Mouse (Mus musculus): Measurements from ENCODE around the gene Borcs6. TPM values are rescaled to one million over a fixed set of nuclear protein-coding genes. Genes with fewer than 3 reads are reported as not detected.
A peak's percentile ranks its signal among the peaks of the same experiment; 100 is the strongest.

The Borcs6 gene
- polyA plus RNA-seq, 1 experiment from 2014 or later: 11.1 TPM

DNA sequence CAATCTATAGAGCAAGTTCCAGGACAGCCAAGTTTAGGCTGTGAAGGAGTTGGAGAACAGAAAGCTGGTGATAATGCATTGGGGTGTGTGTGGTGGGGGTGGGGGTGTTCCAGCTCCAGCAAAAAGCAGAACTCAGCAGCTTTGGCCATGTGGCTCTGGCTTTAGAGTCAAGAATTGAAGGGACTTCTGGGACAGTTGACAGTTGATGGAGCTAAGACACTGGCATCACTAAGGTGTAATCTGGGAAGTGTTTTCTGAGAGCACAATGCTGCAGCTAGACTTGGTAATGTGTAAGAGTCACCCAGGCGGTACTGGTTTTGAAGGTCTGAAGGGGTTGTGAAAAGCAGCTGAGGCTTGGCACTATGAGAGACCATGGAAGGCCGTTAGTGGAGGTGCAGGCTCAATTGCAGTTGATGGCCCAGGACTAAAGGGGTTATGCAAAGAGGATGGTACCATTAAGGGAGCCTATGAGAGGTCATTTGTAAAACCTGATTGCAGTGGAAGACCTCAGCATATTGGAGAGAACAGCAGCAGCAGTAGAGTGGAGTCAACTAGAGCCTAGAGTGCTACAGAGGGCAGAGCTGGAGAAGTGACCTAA, 6.6 kb upstream of the Borcs6 start:
- 91% methylated on average over 2 of the region's 2 CpGs for WGBS
- Histone ChIP-seq H3K9ac (no peak overlapping the region), H3K4me1 (peaks cover 21% of the 10 kb centered on the region), H3K27ac (no peak overlapping the region), H3K36me3 (replicated peaks) (peaks cover 52% of the 10 kb centered on the region), H3K4me2 (no peak overlapping the region), H3K27me3 (no peaks in the 10 kb centered on the region), H3K9me3 (no peaks in the 10 kb centered on the region), H3K4me3 (replicated peaks) (no peak overlapping the region)
- ATAC-seq (ENCODE audit: low FRiP score): no peak

DNA sequence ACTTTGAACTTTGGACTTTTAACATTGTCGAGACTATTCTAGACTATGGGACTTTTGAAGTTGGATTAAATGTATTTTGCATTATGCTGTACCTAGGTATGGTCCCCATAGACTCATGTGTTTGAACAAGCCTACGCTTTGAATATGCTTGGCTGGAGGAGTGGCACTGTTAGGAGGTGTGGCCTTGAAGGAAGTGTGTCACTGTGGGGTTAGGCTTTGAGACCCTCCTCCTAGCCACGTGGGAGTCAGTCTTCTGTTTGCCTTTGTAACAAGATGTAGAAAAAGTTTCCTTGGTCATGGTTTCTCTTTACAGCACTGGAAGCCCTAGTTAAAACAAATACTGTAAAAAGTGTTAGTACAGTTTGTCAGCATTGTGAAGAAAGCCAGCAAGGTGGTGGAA, 5.7 kb upstream of the Borcs6 start:
- H3K4me1 ChIP-seq: peaks cover 19% of the 10 kb centered on the region
- H3K9ac ChIP-seq: no peak overlapping the region
- ATAC-seq (ENCODE audit: low FRiP score): no peak
- no peak overlapping the region for H3K4me2 ChIP-seq
- H3K36me3 ChIP-seq (replicated peaks): peaks cover 43% of the 10 kb centered on the region
- no peaks in the 10 kb centered on the region for H3K27me3 ChIP-seq
- no peak overlapping the region for H3K4me3 ChIP-seq (replicated peaks)
- H3K9me3 ChIP-seq: no peaks in the 10 kb centered on the region
- no peak overlapping the region for H3K27ac ChIP-seq
- WGBS: 73% methylated on average over 3 of the region's 3 CpGs

DNA sequence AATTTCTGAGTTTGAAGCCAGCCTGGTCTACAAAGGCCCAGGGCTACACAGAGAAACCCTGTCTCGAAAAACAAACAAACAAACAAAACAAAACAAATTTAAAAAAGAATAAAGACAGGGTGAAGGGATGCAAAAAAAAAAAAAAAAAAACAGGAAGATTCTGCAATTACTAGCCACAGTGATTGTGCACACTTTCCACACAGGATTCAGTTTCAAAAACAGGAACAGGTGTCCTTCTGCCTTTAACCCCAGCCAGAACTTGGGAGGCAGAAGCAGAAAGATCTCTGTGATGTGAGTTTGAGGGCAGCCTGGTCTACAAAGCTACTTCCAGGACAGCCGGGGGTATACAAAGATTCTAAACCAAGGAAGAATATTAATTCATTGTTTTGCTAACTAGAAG, 1.3 kb upstream of the Borcs6 start:
- Histone ChIP-seq H3K4me2 (peak overlapping the region; percentile 98), H3K4me3 (replicated peaks) (peak overlapping the region; percentile 90), H3K9me3 (no peaks in the 10 kb centered on the region), H3K27me3 (no peaks in the 10 kb centered on the region; the same call in 1 of the 2 replicates), H3K9ac (peak overlapping the region; percentile 66), H3K4me1 (peaks cover 22% of the 10 kb centered on the region), H3K36me3 (replicated peaks) (peaks cover 12% of the 10 kb centered on the region), H3K27ac (peak overlapping the region; percentile 82; the same call in 1 of the 2 replicates)
- WGBS: 72% methylated on average over 2 of the region's 2 CpGs
- ATAC-seq (ENCODE audit: low FRiP score): no peak

DNA sequence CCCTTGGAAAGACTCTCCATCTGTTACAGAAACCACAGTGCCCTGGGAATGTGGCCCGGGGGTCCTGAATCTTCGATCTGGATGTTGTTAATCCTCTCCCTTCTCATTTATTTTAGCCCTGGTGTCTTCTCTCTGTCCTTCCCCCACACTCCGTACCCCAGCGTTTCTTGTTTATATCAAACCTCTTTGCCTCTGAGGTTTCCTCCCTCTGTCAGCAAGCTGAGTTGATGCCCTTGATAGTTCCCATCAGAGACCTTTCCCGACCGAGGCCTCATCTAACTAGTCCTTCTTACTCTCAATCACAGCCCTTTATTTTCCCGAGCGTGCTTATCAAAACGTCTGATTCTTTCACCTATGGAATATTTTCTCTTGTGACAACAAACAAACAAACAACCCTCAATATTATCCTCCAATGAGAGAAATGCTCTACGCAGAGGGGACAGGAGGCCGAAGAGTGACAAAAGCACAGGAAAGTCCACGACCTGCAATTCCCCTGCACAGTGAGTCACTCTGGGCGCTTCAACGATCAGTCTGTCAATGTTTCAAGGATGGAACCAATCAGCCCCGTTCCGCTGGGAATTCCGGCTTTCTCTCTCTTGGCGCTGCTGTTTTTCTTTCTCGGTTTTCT, 674 bp upstream of the Borcs6 start:
- Histone ChIP-seq H3K4me1 (peaks cover 22% of the 10 kb centered on the region), H3K27ac (peak overlapping the region; percentile 82), H3K4me2 (peak overlapping the region; percentile 98), H3K9me3 (no peaks in the 10 kb centered on the region), H3K4me3 (replicated peaks) (peak overlapping the region; percentile 90), H3K9ac (peak overlapping the region; percentile 66), H3K27me3 (no peaks in the 10 kb centered on the region; the same call in 1 of the 2 replicates), H3K36me3 (replicated peaks) (peaks cover 7% of the 10 kb centered on the region)
- WGBS: under 1% methylated on average over 19 of the region's 19 CpGs
- no peak for ATAC-seq (ENCODE audit: low FRiP score)

DNA sequence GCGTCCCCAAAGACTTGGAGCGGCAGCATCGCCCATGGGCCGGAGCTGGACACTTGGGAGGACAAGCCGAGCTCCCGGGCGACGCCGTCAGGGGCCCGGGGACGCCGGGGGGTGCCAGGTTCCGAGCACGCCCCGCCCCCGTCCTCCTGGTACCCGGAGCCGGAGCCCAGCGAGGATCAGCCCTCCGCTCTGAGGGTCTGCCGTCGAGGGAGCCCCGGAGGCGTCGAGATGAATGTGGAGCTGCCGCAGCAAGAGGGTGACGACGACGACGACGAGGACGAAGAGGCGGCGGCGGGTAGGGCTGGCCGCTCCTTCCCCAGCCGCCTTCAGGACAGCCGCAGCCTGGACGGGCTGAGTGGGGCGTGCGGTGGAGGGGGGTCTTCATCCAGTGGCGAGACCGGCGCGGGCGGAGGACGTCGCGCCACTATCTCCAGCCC, 476 bp downstream of the Borcs6 start:
- peak overlapping the region; percentile 98 for H3K4me2 ChIP-seq
- peak overlapping the region; percentile 90 for H3K4me3 ChIP-seq (replicated peaks)
- under 1% methylated on average over 47 of the region's 49 CpGs for WGBS
- H3K4me1 ChIP-seq: peaks cover 32% of the 10 kb centered on the region
- no peaks in the 10 kb centered on the region for H3K9me3 ChIP-seq
- H3K27me3 ChIP-seq: no peaks in the 10 kb centered on the region; the same call in 1 of the 2 replicates
- ATAC-seq (ENCODE audit: low FRiP score): peak; percentile 33
- H3K36me3 ChIP-seq (replicated peaks): no peaks in the 10 kb centered on the region
- peak overlapping the region; percentile 93 for H3K27ac ChIP-seq
- H3K9ac ChIP-seq: peak overlapping the region; percentile 84

DNA sequence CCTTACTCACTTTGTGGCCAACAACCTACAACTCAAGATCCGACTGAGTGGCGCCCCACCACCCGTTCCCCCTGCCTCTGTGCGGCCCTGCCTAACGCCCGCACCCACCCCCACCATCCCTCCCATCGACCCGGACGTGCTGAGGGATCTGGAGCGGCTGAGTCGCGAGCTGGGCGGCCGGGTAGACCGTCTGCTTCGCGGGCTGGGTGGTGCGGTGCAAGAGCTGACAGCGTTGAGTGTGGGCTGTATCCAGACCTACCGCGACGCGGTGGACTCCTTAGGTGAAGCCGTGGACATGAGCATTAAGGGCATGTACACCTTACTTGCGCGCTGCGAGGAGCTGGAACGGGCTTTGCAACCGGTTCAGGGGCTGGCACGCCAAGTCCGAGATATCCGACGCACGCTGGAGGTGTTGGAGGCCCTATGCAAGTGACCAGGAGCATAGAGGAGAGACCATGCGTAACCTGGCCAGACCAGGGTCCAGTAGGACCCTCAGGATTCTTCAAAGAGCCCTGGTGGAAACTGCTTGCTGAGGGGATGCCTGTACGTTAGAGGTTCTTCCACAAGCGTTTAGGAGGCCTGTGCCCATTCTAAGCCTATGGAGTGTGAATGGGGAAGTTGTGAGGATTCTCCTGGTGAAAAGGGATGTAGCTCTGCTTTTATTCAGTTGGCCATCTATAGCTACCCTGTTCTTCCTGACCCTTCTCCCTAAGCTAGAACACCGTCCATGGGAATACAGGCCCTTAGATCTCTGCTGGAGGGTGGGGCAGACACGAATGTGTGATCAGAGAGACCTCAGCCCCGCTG, 1.1 kb downstream of the Borcs6 start:
- no peaks in the 10 kb centered on the region; the same call in 1 of the 2 replicates for H3K27me3 ChIP-seq
- H3K4me3 ChIP-seq (replicated peaks): peak overlapping the region; percentile 90
- no peaks in the 10 kb centered on the region for H3K9me3 ChIP-seq
- peaks cover 32% of the 10 kb centered on the region for H3K4me1 ChIP-seq
- H3K27ac ChIP-seq: peak overlapping the region; percentile 93
- peak overlapping the region; percentile 84 for H3K9ac ChIP-seq
- WGBS: 2% methylated on average over 36 of the region's 40 CpGs
- no peaks in the 10 kb centered on the region for H3K36me3 ChIP-seq (replicated peaks)
- ATAC-seq (ENCODE audit: low FRiP score): no peak
- H3K4me2 ChIP-seq: peak overlapping the region; percentile 98

DNA sequence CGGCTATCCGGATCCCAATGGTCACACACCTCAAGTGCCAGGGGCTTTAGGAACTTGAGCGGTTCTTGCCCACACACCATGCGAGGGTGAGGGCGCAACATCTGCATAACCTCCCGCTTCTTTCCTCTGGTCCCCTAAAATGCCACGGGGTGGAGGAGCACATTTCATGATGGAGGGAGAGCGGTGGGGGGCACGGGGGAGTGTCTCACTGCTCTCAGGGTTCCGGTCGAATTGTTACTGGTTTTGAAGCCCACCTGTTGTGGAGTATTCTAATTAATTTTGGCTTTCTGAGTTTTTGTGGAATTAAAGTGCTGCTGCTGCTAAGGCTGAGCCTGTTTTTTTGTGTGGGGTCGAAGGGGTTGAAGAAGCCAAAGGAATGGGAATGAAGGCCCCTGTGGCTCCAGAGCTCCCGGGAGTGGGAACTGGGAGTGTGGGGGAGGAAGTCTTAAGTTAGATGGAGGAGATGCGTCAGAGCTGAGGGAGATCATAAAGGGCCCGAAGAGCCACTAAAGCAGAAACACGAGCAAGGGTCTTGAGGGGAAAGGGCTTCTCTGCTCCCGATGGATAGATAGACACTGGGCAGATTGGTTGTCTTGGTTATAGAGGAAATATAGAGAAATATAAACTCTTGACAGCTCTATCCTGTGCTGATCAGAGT, 1.9 kb downstream of the Borcs6 start:
- H3K27me3 ChIP-seq: peaks cover 3% of the 10 kb centered on the region; the same call in 1 of the 2 replicates
- no peak overlapping the region for H3K27ac ChIP-seq
- 7% methylated on average over 17 of the region's 17 CpGs for WGBS
- peak overlapping the region; percentile 84; the same call in 1 of the 2 replicates for H3K9ac ChIP-seq
- H3K4me1 ChIP-seq: peaks cover 38% of the 10 kb centered on the region
- no peaks in the 10 kb centered on the region for H3K36me3 ChIP-seq (replicated peaks)
- ATAC-seq (ENCODE audit: low FRiP score): no peak
- H3K9me3 ChIP-seq: no peaks in the 10 kb centered on the region
- H3K4me2 ChIP-seq: peak overlapping the region; percentile 98
- peak overlapping the region; percentile 90 for H3K4me3 ChIP-seq (replicated peaks)

DNA sequence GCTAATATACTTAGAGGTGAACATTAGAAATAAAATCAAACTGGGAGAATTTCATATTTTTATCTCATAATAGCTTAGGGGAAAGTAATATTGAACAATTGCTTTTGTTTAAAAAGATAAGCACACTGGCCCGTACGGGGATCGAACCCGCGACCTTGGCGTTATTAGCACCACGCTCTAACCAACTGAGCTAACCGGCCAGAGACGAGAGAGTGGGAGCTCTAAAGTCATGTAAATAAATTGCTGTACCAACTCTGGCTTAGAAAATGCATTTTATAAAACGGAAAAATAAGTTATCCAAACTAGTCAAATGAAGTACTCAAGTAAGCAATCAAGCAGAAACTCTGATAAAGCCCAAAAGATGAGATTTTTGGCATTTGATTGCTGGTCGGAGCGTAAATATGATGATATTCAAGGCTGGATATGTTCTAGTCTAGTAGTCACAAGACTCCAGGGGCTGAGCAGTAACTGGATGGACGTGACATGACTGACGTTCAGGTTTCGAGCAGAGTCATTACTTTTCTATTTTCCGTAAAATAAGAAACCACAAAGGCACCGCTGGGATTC, 2.8 kb downstream of the Borcs6 start:
- ATAC-seq (ENCODE audit: low FRiP score): peak; percentile 2; the same call in 1 of the 2 replicates
- Histone ChIP-seq H3K36me3 (replicated peaks) (no peaks in the 10 kb centered on the region), H3K4me2 (peak overlapping the region; percentile 98), H3K9ac (no peak overlapping the region), H3K27ac (peak overlapping the region; percentile 36; the same call in 1 of the 2 replicates), H3K27me3 (peaks cover 3% of the 10 kb centered on the region; the same call in 1 of the 2 replicates), H3K4me1 (peaks cover 43% of the 10 kb centered on the region), H3K4me3 (replicated peaks) (peak overlapping the region; percentile 67), H3K9me3 (no peaks in the 10 kb centered on the region)
- 1% methylated on average over 17 of the region's 17 CpGs for WGBS

DNA sequence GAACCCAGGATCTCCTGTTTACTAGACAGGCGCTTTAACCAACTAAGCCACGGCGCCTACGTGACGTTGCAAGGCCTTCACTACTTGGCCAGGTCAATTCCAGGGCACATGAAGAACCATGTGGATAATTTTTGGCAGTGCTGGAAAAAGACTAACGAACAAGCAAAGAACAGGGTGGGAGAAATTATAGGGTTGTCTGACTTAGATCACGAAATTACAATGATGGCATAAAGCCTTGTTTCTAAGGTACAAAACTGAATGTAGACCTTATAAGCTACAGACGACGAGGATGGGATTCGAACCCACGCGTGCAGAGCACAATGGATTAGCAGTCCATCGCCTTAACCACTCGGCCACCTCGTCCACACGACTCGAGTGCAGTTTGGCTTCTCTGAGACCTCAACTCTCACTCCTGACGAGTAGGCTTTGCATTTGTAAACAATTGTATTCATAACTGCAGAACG, 3.3 kb downstream of the Borcs6 start:
- Histone ChIP-seq H3K9ac (peak overlapping the region; percentile 36; the same call in 1 of the 2 replicates), H3K27ac (peak overlapping the region; percentile 82), H3K27me3 (peaks cover 3% of the 10 kb centered on the region; the same call in 1 of the 2 replicates), H3K4me2 (peak overlapping the region; percentile 55), H3K9me3 (no peaks in the 10 kb centered on the region), H3K4me1 (peaks cover 43% of the 10 kb centered on the region), H3K36me3 (replicated peaks) (no peaks in the 10 kb centered on the region), H3K4me3 (replicated peaks) (peak overlapping the region; percentile 67)
- under 1% methylated on average over 19 of the region's 19 CpGs for WGBS
- ATAC-seq (ENCODE audit: low FRiP score): peak; percentile 42

DNA sequence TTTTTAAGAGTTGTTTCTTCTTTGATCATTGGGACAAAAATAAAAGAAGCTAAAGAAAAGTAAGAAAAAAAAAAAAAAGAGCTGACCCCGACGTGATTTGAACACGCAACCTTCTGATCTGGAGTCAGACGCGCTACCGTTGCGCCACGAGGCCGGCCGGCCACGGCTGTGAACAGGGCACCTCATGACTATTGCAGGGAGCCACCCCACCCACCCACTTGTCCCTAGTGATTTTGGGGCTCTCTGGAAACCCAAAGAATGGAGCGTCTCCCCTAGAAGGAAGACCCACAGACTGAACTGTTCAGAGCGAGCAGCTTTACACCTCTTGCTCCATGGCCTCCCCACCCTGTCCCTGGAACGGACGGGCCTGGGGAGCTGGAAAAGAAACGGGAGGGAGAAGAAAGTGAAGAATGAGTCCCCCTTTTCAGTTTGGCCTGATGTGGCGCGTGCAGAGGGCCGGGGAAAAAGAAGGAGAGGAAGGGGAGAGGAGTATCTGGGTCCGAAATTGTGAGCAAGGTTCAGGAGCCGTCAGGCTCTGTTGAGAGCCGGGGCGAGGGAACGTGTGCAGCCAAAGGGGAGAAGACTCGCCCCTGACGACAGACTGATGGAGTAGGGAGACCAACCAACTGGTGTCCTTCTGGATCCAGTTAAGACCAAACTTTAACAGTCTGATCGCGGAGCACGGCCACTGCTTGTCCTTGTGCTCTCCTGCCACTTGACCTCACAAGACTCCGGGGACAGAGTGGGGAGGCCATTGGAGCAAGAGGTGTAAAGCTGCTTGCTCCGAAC, 4.1 kb downstream of the Borcs6 start:
- Histone ChIP-seq H3K9me3 (no peaks in the 10 kb centered on the region), H3K4me1 (peaks cover 39% of the 10 kb centered on the region), H3K9ac (peak overlapping the region; percentile 70), H3K4me2 (peak overlapping the region; percentile 59), H3K4me3 (replicated peaks) (peak overlapping the region; percentile 67), H3K36me3 (replicated peaks) (no peaks in the 10 kb centered on the region), H3K27me3 (peaks cover 3% of the 10 kb centered on the region; the same call in 1 of the 2 replicates), H3K27ac (peak overlapping the region; percentile 82)
- peak; percentile 34; the same call in 1 of the 2 replicates for ATAC-seq (ENCODE audit: low FRiP score)
- WGBS: under 1% methylated on average over 31 of the region's 31 CpGs
